Mouse (Mus musculus): ENCODE data around the gene Ces1e. TPM values are rescaled to one million over a fixed set of nuclear protein-coding genes. Genes with fewer than 3 reads are reported as not detected.
"Not testable (repeated sequence)": the region's sequence is repeated elsewhere in the genome, so short reads cannot be mapped to it uniquely, and the experiment has no call there.

Gene Ces1e
- polyA plus RNA-seq, 1 experiment from 2014 or later: not detected

GRCm38 (mm10) chr8:93199146-93199545 is 30.3 kb downstream of the Ces1e start:
- not testable (repeated sequence) for H3K27ac ChIP-seq (replicated peaks; ENCODE audit: low read depth, low read length); ATAC-seq (ENCODE audit: low FRiP score, low TSS enrichment); H3K36me3 ChIP-seq (ENCODE audit: control insufficient read depth, insufficient read depth, low read length); H3K9me3 ChIP-seq (ENCODE audit: control insufficient read depth, low read length); DNase-seq; H3K4me1 ChIP-seq (ENCODE audit: control insufficient read depth, insufficient read depth, low read length); H3K27me3 ChIP-seq (ENCODE audit: control insufficient read depth, insufficient read depth, low read length); H3K9ac ChIP-seq (replicated peaks; ENCODE audit: low read length); H3K4me2 ChIP-seq (ENCODE audit: low read length); H3K4me3 ChIP-seq (replicated peaks; ENCODE audit: low read depth, low read length)
- 83% methylated on average over 7 of the region's 7 CpGs for WGBS

GRCm38 (mm10) chr8:93197685-93198525 is 31.5 kb downstream of the Ces1e start, which contains the start of gene Ces1d:
TSS of gene Ces1d (minus strand) at chr8:93197838.
- Histone ChIP-seq H3K4me1 (ENCODE audit: control insufficient read depth, insufficient read depth, low read length) (no peaks in the 10 kb centered on the region), H3K9ac (replicated peaks; ENCODE audit: low read length) (no peak within 1 kb of the TSS), H3K4me2 (ENCODE audit: low read length) (no peak within 1 kb of the TSS), H3K27me3 (ENCODE audit: control insufficient read depth, insufficient read depth, low read length) (no peaks in the 10 kb centered on the region), H3K36me3 (ENCODE audit: control insufficient read depth, insufficient read depth, low read length) (no peaks in the 10 kb centered on the region), H3K4me3 (replicated peaks; ENCODE audit: low read depth, low read length) (no peak within 1 kb of the TSS), H3K27ac (replicated peaks; ENCODE audit: low read depth, low read length) (no peak within 1 kb of the TSS), H3K9me3 (ENCODE audit: control insufficient read depth, low read length) (no peaks in the 10 kb centered on the region)
- 83% methylated on average over 8 of the region's 8 CpGs for WGBS
- ATAC-seq (ENCODE audit: low FRiP score, low TSS enrichment): no peak
- no peak for DNase-seq

- H3K27ac ChIP-seq (replicated peaks; ENCODE audit: low read depth, low read length): no peak overlapping the region
- H3K4me2 ChIP-seq (ENCODE audit: low read length): no peak overlapping the region
- WGBS: 87% methylated on average over 5 of the region's 5 CpGs
Observed at GRCm38 (mm10) chr8:93196436-93196835, 33.0 kb downstream of the Ces1e start.

GRCm38 (mm10) chr8:93180581-93181129 is 48.8 kb downstream of the Ces1e start:
- Histone ChIP-seq H3K4me1 (ENCODE audit: control insufficient read depth, insufficient read depth, low read length) (no peaks in the 10 kb centered on the region), H3K4me3 (replicated peaks; ENCODE audit: low read depth, low read length) (no peak overlapping the region), H3K27ac (replicated peaks; ENCODE audit: low read depth, low read length) (no peak overlapping the region), H3K9ac (replicated peaks; ENCODE audit: low read length) (no peak overlapping the region), H3K36me3 (ENCODE audit: control insufficient read depth, insufficient read depth, low read length) (no peaks in the 10 kb centered on the region), H3K27me3 (ENCODE audit: control insufficient read depth, insufficient read depth, low read length) (no peaks in the 10 kb centered on the region), H3K4me2 (ENCODE audit: low read length) (no peak overlapping the region), H3K9me3 (ENCODE audit: control insufficient read depth, low read length) (no peaks in the 10 kb centered on the region)
- DNase-seq (no peak), ATAC-seq (ENCODE audit: low FRiP score, low TSS enrichment) (no peak)
- WGBS: 92% methylated on average over 4 of the region's 4 CpGs

More at GRCm38 (mm10) chr8:93196436-93196835, 33.0 kb downstream of the Ces1e start:
- no peaks in the 10 kb centered on the region for H3K36me3 ChIP-seq (ENCODE audit: control insufficient read depth, insufficient read depth, low read length)
- no peaks in the 10 kb centered on the region for H3K4me1 ChIP-seq (ENCODE audit: control insufficient read depth, insufficient read depth, low read length)
- no peak overlapping the region for H3K9ac ChIP-seq (replicated peaks; ENCODE audit: low read length)
- no peak overlapping the region for H3K4me3 ChIP-seq (replicated peaks; ENCODE audit: low read depth, low read length)
- DNase-seq: no peak
- H3K27me3 ChIP-seq (ENCODE audit: control insufficient read depth, insufficient read depth, low read length): no peaks in the 10 kb centered on the region
- ATAC-seq (ENCODE audit: low FRiP score, low TSS enrichment): no peak
- no peaks in the 10 kb centered on the region for H3K9me3 ChIP-seq (ENCODE audit: control insufficient read depth, low read length)

GRCm38 (mm10) chr8:93176593-93176992 is 52.8 kb downstream of the Ces1e start:
- ATAC-seq (ENCODE audit: low FRiP score, low TSS enrichment): no peak
- no peak for DNase-seq
- 72% methylated on average over 1 of the region's 1 CpGs for WGBS

GRCm38 (mm10) chr8:93174554-93174953 is 54.9 kb downstream of the Ces1e start:
- no peak overlapping the region for H3K4me3 ChIP-seq (replicated peaks; ENCODE audit: low read depth, low read length)
- ATAC-seq (ENCODE audit: low FRiP score, low TSS enrichment) (no peak), DNase-seq (no peak)
- H3K4me2 ChIP-seq (ENCODE audit: low read length): no peak overlapping the region
- no peaks in the 10 kb centered on the region for H3K36me3 ChIP-seq (ENCODE audit: control insufficient read depth, insufficient read depth, low read length)
- WGBS: 95% methylated on average over 2 of the region's 2 CpGs
- H3K4me1 ChIP-seq (ENCODE audit: control insufficient read depth, insufficient read depth, low read length): no peaks in the 10 kb centered on the region
- no peaks in the 10 kb centered on the region for H3K9me3 ChIP-seq (ENCODE audit: control insufficient read depth, low read length)
- no peak overlapping the region for H3K27ac ChIP-seq (replicated peaks; ENCODE audit: low read depth, low read length)
- H3K9ac ChIP-seq (replicated peaks; ENCODE audit: low read length): no peak overlapping the region
- no peaks in the 10 kb centered on the region for H3K27me3 ChIP-seq (ENCODE audit: control insufficient read depth, insufficient read depth, low read length)

More at GRCm38 (mm10) chr8:93176593-93176992, 52.8 kb downstream of the Ces1e start:
- H3K9ac ChIP-seq (replicated peaks; ENCODE audit: low read length): no peak overlapping the region
- no peaks in the 10 kb centered on the region for H3K9me3 ChIP-seq (ENCODE audit: control insufficient read depth, low read length)
- H3K4me2 ChIP-seq (ENCODE audit: low read length): no peak overlapping the region
- H3K27ac ChIP-seq (replicated peaks; ENCODE audit: low read depth, low read length): no peak overlapping the region
- no peaks in the 10 kb centered on the region for H3K4me1 ChIP-seq (ENCODE audit: control insufficient read depth, insufficient read depth, low read length)
- H3K4me3 ChIP-seq (replicated peaks; ENCODE audit: low read depth, low read length): no peak overlapping the region
- no peaks in the 10 kb centered on the region for H3K36me3 ChIP-seq (ENCODE audit: control insufficient read depth, insufficient read depth, low read length)
- H3K27me3 ChIP-seq (ENCODE audit: control insufficient read depth, insufficient read depth, low read length): no peaks in the 10 kb centered on the region

- no peaks in the 10 kb centered on the region for H3K4me1 ChIP-seq (ENCODE audit: control insufficient read depth, insufficient read depth, low read length)
- H3K36me3 ChIP-seq (ENCODE audit: control insufficient read depth, insufficient read depth, low read length): no peaks in the 10 kb centered on the region
- no peak overlapping the region for H3K9ac ChIP-seq (replicated peaks; ENCODE audit: low read length)
- ATAC-seq (ENCODE audit: low FRiP score, low TSS enrichment) (no peak), DNase-seq (no peak)
- H3K4me3 ChIP-seq (replicated peaks; ENCODE audit: low read depth, low read length): no peak overlapping the region
- no peaks in the 10 kb centered on the region for H3K9me3 ChIP-seq (ENCODE audit: control insufficient read depth, low read length)
- 48% methylated on average over 1 of the region's 1 CpGs for WGBS
- H3K27ac ChIP-seq (replicated peaks; ENCODE audit: low read depth, low read length): no peak overlapping the region
- no peaks in the 10 kb centered on the region for H3K27me3 ChIP-seq (ENCODE audit: control insufficient read depth, insufficient read depth, low read length)
- H3K4me2 ChIP-seq (ENCODE audit: low read length): no peak overlapping the region
Observed at GRCm38 (mm10) chr8:93171846-93172590, 57.4 kb downstream of the Ces1e start.

GRCm38 (mm10) chr8:93163363-93163762 is 66.1 kb downstream of the Ces1e start:
- Histone ChIP-seq H3K27me3 (ENCODE audit: control insufficient read depth, insufficient read depth, low read length) (no peaks in the 10 kb centered on the region), H3K9ac (replicated peaks; ENCODE audit: low read length) (no peak overlapping the region), H3K36me3 (ENCODE audit: control insufficient read depth, insufficient read depth, low read length) (no peaks in the 10 kb centered on the region), H3K27ac (replicated peaks; ENCODE audit: low read depth, low read length) (no peak overlapping the region), H3K4me3 (replicated peaks; ENCODE audit: low read depth, low read length) (no peak overlapping the region), H3K4me2 (ENCODE audit: low read length) (no peak overlapping the region), H3K4me1 (ENCODE audit: control insufficient read depth, insufficient read depth, low read length) (no peaks in the 10 kb centered on the region), H3K9me3 (ENCODE audit: control insufficient read depth, low read length) (no peaks in the 10 kb centered on the region)
- WGBS: 96% methylated on average over 1 of the region's 1 CpGs
- ATAC-seq (ENCODE audit: low FRiP score, low TSS enrichment) (no peak), DNase-seq (no peak)
